Mouse (Mus musculus): ENCODE measurements around the gene Cnpy1. TPM values are rescaled to one million over a fixed set of nuclear protein-coding genes. Genes with fewer than 3 reads are reported as not detected.
A peak's percentile ranks its signal among the peaks of the same experiment; 100 is the strongest.

Gene Cnpy1
- polyA plus RNA-seq, 1 experiment from 2014 or later: 2.4 TPM

DNA sequence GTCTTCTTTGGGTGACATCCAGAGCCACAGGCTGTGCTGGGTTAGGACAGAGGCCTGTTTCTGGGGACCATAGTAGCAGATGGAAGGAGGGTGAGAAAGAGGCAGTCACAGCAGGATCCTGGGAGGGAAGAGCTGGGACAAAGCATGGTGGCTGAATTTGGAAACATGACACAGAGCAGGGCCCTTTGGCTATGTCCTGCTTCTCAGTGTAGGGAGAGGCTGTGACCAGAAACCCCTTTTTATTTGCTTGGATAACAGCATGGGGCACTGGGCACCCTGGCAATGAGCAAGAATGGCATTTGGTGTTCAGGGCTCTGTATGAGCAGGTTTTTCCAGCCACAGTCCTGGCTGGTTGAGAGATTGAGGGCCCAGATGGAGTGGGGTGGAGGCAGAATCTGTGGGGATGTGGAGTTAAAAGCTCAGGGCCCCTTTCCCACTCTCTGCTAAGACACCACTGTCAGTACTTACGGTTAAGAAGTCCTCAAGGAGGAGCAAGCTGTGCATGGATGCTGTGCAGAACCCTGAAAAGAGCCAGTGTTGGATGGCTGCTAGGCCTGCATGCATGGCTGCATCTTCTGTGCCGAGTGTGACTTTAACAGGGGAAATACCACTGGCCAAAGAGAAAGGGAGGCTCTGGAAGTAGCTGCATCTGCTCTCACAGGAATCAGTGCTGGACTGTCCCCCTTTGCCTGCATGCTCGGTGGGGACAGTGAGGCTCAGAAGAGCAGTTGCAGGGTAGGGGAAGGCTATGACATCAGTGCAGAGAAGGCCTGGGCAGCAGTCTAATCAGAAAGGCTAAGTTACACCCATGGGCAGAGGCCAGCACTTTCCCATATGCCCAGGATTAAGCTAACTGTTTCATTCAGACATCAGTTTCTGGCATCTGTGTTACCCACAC, 54.2 kb downstream of the Cnpy1 start:
- H3K4me1 ChIP-seq (replicated peaks; ENCODE audit: control insufficient read depth, insufficient read depth, low read length): no peaks in the 10 kb centered on the region
- H3K9ac ChIP-seq (ENCODE audit: low read length): no peak overlapping the region
- H3K27me3 ChIP-seq (ENCODE audit: control insufficient read depth, insufficient read depth, low read length): no peaks in the 10 kb centered on the region
- DNase-seq (ENCODE audit: low spot score) (peak; percentile 47), ATAC-seq (replicated peaks; ENCODE audit: low FRiP score) (no peak)
- H3K27ac ChIP-seq (ENCODE audit: low read depth, low read length): no peak overlapping the region
- H3K4me3 ChIP-seq (ENCODE audit: low read depth, low read length): no peak overlapping the region
- 6% methylated on average over 3 of the region's 3 CpGs for WGBS
- no peaks in the 10 kb centered on the region for H3K36me3 ChIP-seq (ENCODE audit: control insufficient read depth, insufficient read depth, low read length)
- no peaks in the 10 kb centered on the region for H3K9me3 ChIP-seq (ENCODE audit: control insufficient read depth, low read length)
- no peak overlapping the region for H3K4me2 ChIP-seq (ENCODE audit: low read depth, low read length, severe bottlenecking)

DNA sequence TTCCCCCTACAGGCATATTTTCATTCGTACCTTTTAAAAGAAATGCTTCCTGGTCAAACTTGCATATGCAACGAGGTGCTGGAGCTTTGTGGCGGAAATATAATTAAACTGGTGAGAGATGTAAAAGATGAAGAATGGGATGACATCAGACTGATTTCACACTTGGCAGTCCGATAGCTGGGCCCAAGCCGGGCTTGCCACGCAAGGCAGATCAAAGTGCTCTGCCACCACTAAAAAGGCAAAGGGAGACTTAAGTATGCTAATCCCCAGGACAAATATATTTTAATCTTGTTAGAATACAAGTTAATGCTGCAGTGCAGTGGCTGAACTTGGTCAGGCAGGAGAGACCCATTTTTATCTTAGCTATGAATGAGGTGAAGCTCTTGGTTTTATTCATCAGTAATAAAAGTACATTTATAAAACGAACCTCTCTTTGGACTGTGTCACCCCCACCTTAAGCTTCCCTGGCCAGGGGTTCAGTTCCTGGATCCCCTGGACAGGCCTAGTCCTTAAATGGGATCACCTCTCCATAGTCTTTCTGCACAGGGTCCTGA, 66.3 kb downstream of the Cnpy1 start:
- Histone ChIP-seq H3K9ac (ENCODE audit: low read length) (no peak overlapping the region), H3K4me3 (ENCODE audit: low read depth, low read length) (no peak overlapping the region), H3K9me3 (ENCODE audit: control insufficient read depth, low read length) (no peaks in the 10 kb centered on the region), H3K27ac (ENCODE audit: low read depth, low read length) (no peak overlapping the region), H3K27me3 (ENCODE audit: control insufficient read depth, insufficient read depth, low read length) (peaks cover 77% of the 10 kb centered on the region), H3K4me1 (replicated peaks; ENCODE audit: control insufficient read depth, insufficient read depth, low read length) (no peaks in the 10 kb centered on the region), H3K36me3 (ENCODE audit: control insufficient read depth, insufficient read depth, low read length) (no peaks in the 10 kb centered on the region), H3K4me2 (ENCODE audit: low read depth, low read length, severe bottlenecking) (no peak overlapping the region)
- ATAC-seq (replicated peaks; ENCODE audit: low FRiP score): no peak
- 6% methylated on average over 7 of the region's 7 CpGs for WGBS
- no peak for DNase-seq (ENCODE audit: low spot score)

DNA sequence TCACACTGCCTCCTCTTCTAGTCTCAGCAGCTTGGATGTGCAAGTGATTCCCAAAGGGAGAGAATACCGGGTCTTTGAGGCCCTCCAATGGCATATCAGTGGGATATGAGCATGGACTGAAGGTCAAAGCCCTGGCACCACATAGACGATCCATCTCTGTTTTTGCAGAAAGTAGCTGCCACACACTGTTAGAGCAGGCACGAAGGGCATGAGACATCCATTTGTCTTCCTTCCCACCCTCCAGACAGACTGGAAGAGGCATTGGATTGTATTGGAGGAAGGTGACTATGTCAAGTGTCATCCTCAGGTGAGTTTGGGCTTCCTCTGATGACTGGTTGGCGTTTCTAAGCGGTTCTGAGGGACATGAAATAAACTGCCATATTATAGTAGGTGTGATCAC, 67.3 kb downstream of the Cnpy1 start:
- Histone ChIP-seq H3K27me3 (ENCODE audit: control insufficient read depth, insufficient read depth, low read length) (peaks cover 85% of the 10 kb centered on the region), H3K9me3 (ENCODE audit: control insufficient read depth, low read length) (no peaks in the 10 kb centered on the region), H3K27ac (ENCODE audit: low read depth, low read length) (no peak overlapping the region), H3K9ac (ENCODE audit: low read length) (no peak overlapping the region), H3K36me3 (ENCODE audit: control insufficient read depth, insufficient read depth, low read length) (no peaks in the 10 kb centered on the region), H3K4me3 (ENCODE audit: low read depth, low read length) (no peak overlapping the region), H3K4me1 (replicated peaks; ENCODE audit: control insufficient read depth, insufficient read depth, low read length) (no peaks in the 10 kb centered on the region), H3K4me2 (ENCODE audit: low read depth, low read length, severe bottlenecking) (no peak overlapping the region)
- WGBS: 20% methylated on average over 5 of the region's 5 CpGs
- DNase-seq (ENCODE audit: low spot score) (no peak), ATAC-seq (replicated peaks; ENCODE audit: low FRiP score) (no peak)

- no peaks in the 10 kb centered on the region for H3K4me1 ChIP-seq (replicated peaks; ENCODE audit: control insufficient read depth, insufficient read depth, low read length)
- H3K4me2 ChIP-seq (ENCODE audit: low read depth, low read length, severe bottlenecking): no peak overlapping the region
- no peaks in the 10 kb centered on the region for H3K36me3 ChIP-seq (ENCODE audit: control insufficient read depth, insufficient read depth, low read length)
- no peak overlapping the region for H3K9ac ChIP-seq (ENCODE audit: low read length)
- peaks cover 96% of the 10 kb centered on the region for H3K27me3 ChIP-seq (ENCODE audit: control insufficient read depth, insufficient read depth, low read length)
- H3K4me3 ChIP-seq (ENCODE audit: low read depth, low read length): no peak overlapping the region
- no peaks in the 10 kb centered on the region for H3K9me3 ChIP-seq (ENCODE audit: control insufficient read depth, low read length)
- WGBS: 0% methylated on average over 2 of the region's 2 CpGs
- ATAC-seq (replicated peaks; ENCODE audit: low FRiP score) (0 out of 2 replicates have a peak, but pooled peaks have one; percentile 36), DNase-seq (ENCODE audit: low spot score) (no peak)
- H3K27ac ChIP-seq (ENCODE audit: low read depth, low read length): no peak overlapping the region
These were observed 69.0 kb downstream of the Cnpy1 start for GRCm38 (mm10) chr5:28176585-28176984.

DNA sequence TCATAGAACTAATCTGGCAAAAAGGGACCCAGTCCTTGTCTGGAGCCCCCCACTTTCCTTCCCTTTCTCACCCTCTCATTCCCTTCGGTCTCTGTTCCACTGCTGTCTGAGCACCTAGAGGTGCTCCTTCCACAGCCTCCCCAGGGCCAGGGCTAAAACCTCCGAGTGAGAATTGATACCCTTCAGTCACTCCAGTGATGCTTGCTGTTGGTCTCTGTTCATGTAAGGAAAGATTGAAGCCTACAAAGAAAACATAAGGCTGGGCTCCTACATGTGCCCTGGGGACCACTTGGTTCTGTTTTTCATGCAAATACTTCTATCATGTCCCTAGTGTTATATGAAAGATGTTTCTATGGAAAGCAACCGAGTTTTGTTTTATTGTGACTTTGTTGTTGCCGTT, 69.6 kb downstream of the Cnpy1 start:
- ATAC-seq (replicated peaks; ENCODE audit: low FRiP score): no peak
- H3K9ac ChIP-seq (ENCODE audit: low read length): no peak overlapping the region

DNA sequence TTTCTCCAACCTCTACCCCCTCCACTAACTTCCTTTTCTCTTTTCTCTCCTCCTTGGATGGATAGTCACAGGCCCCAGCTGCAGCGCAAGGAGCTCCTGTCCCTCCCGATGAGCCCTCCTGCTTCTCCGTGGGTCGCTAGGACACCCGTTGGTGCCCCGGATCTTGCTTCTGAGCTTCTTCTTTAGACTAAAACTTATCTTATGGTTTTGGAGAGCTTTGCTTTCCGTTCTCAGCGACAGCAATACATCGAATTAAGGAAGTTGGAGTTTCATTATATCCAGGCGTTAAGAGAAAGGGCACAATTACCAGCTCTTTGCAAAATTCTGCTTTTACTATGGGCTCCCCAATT, 70.1 kb downstream of the Cnpy1 start:
- WGBS: under 1% methylated on average over 10 of the region's 10 CpGs
- H3K9me3 ChIP-seq (ENCODE audit: control insufficient read depth, low read length): no peaks in the 10 kb centered on the region
- peaks cover 94% of the 10 kb centered on the region for H3K27me3 ChIP-seq (ENCODE audit: control insufficient read depth, insufficient read depth, low read length)
- no peak overlapping the region for H3K27ac ChIP-seq (ENCODE audit: low read depth, low read length)
- no peak for DNase-seq (ENCODE audit: low spot score)
- H3K4me1 ChIP-seq (replicated peaks; ENCODE audit: control insufficient read depth, insufficient read depth, low read length): no peaks in the 10 kb centered on the region
- no peaks in the 10 kb centered on the region for H3K36me3 ChIP-seq (ENCODE audit: control insufficient read depth, insufficient read depth, low read length)
- no peak overlapping the region for H3K4me2 ChIP-seq (ENCODE audit: low read depth, low read length, severe bottlenecking)
- H3K9ac ChIP-seq (ENCODE audit: low read length): no peak overlapping the region
- no peak overlapping the region for H3K4me3 ChIP-seq (ENCODE audit: low read depth, low read length)
- ATAC-seq (replicated peaks; ENCODE audit: low FRiP score): no peak

More for the DNA sequence above, 69.6 kb downstream of the Cnpy1 start:
- peaks cover 94% of the 10 kb centered on the region for H3K27me3 ChIP-seq (ENCODE audit: control insufficient read depth, insufficient read depth, low read length)
- no peaks in the 10 kb centered on the region for H3K4me1 ChIP-seq (replicated peaks; ENCODE audit: control insufficient read depth, insufficient read depth, low read length)
- no peak overlapping the region for H3K4me3 ChIP-seq (ENCODE audit: low read depth, low read length)
- no peak overlapping the region for H3K27ac ChIP-seq (ENCODE audit: low read depth, low read length)
- DNase-seq (ENCODE audit: low spot score): no peak
- no peaks in the 10 kb centered on the region for H3K36me3 ChIP-seq (ENCODE audit: control insufficient read depth, insufficient read depth, low read length)
- no peaks in the 10 kb centered on the region for H3K9me3 ChIP-seq (ENCODE audit: control insufficient read depth, low read length)
- H3K4me2 ChIP-seq (ENCODE audit: low read depth, low read length, severe bottlenecking): no peak overlapping the region
- 7% methylated on average over 4 of the region's 4 CpGs for WGBS

DNA sequence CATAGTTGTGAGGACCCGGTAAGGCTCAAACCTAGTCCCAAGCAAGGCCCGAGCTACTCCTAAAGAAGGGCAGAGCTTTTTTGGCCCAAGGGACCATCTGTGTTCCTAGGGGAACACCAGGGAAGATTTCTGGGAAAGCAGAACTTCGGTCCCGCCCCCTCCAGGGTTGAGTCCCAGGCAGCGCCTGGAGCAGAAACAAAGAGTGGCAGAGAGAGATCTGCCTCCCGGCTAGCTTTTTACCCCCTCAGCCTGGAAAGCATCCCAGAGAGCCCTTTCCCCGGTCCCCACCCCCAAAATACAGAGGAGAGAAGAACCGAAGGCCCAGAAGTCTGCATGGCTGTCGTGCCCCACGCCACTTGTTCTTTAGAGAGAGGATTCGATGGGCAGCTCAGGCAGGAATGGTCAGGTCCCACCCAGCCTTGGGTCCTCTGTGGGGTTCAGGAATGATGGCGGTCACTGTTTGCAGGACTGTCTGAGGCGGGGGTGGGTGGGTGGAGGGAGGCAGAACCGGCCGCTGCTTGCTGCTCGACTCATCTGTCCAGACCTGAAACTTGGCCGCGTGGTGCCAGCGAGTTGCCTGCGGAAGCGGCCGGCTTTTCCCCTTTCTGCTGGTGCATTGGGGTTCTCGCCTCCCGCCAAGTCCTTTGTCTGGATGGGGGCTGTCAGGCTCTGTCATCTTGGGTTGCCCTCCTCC, 70.6 kb downstream of the Cnpy1 start:
- H3K4me2 ChIP-seq (ENCODE audit: low read depth, low read length, severe bottlenecking): no peak overlapping the region
- 0 out of 2 replicates have a peak, but pooled peaks have one; percentile 30 for ATAC-seq (replicated peaks; ENCODE audit: low FRiP score)
- no peaks in the 10 kb centered on the region for H3K4me1 ChIP-seq (replicated peaks; ENCODE audit: control insufficient read depth, insufficient read depth, low read length)
- no peaks in the 10 kb centered on the region for H3K9me3 ChIP-seq (ENCODE audit: control insufficient read depth, low read length)
- DNase-seq (ENCODE audit: low spot score): no peak
- no peak overlapping the region for H3K27ac ChIP-seq (ENCODE audit: low read depth, low read length)
- no peak overlapping the region for H3K4me3 ChIP-seq (ENCODE audit: low read depth, low read length)
- H3K36me3 ChIP-seq (ENCODE audit: control insufficient read depth, insufficient read depth, low read length): no peaks in the 10 kb centered on the region
- peaks cover 92% of the 10 kb centered on the region for H3K27me3 ChIP-seq (ENCODE audit: control insufficient read depth, insufficient read depth, low read length)
- H3K9ac ChIP-seq (ENCODE audit: low read length): no peak overlapping the region
- WGBS: under 1% methylated on average over 24 of the region's 24 CpGs

GRCm38 (mm10) chr5:28174086-28174485, 71.5 kb downstream of the Cnpy1 start:
- no peaks in the 10 kb centered on the region for H3K9me3 ChIP-seq (ENCODE audit: control insufficient read depth, low read length)
- no peaks in the 10 kb centered on the region for H3K36me3 ChIP-seq (ENCODE audit: control insufficient read depth, insufficient read depth, low read length)
- no peaks in the 10 kb centered on the region for H3K4me1 ChIP-seq (replicated peaks; ENCODE audit: control insufficient read depth, insufficient read depth, low read length)
- no peak for ATAC-seq (replicated peaks; ENCODE audit: low FRiP score)
- H3K9ac ChIP-seq (ENCODE audit: low read length): no peak overlapping the region
- no peak overlapping the region for H3K4me2 ChIP-seq (ENCODE audit: low read depth, low read length, severe bottlenecking)
- no peak overlapping the region for H3K27ac ChIP-seq (ENCODE audit: low read depth, low read length)
- no peak for DNase-seq (ENCODE audit: low spot score)
- 0% methylated on average over 9 of the region's 9 CpGs for WGBS
- H3K4me3 ChIP-seq (ENCODE audit: low read depth, low read length): no peak overlapping the region
- peaks cover 92% of the 10 kb centered on the region for H3K27me3 ChIP-seq (ENCODE audit: control insufficient read depth, insufficient read depth, low read length)
